Mouse (Mus musculus) cortical plate, adult 2 months (tissue): ENCODE results near the gene Lins1. TPM values are rescaled to one million over a fixed set of nuclear protein-coding genes. Genes with fewer than 3 reads are reported as not detected.

Experiments
- H3K27ac ChIP-seq: fragments of 200-500 bp; 2 replicates; pipeline ENCODE4 v1.5.1; 2012; ENCODE audit warnings: low read length, control low read depth, inconsistent platforms; ENCODE audit not compliant: insufficient read depth
- H3K4me1 ChIP-seq: fragments of 200-500 bp; 2 replicates; pipeline ENCODE4 v1.6.1; 2011; ENCODE audit warnings: low read length; ENCODE audit not compliant: control insufficient read depth, insufficient read depth
- H3K4me3 ChIP-seq: fragments of 200-500 bp; 2 replicates; pipeline ENCODE4 v1.5.1; 2011; ENCODE audit warnings: mild to moderate bottlenecking, low read length, control low read depth; ENCODE audit not compliant: insufficient read depth
- CTCF ChIP-seq: fragments of 200-500 bp; IDR thresholded peaks from 2 replicates; pipeline ENCODE4 v1.5.1; 2011; ENCODE audit warnings: mild to moderate bottlenecking, control low read depth, low read length; ENCODE audit not compliant: insufficient read depth; ENCODE audit errors: extremely low read depth
- POLR2A ChIP-seq: fragments of 200-500 bp; IDR thresholded peaks from 2 replicates; pipeline ENCODE4 v1.6.1; 2011; ENCODE audit warnings: mild to moderate bottlenecking, low read length, control low read depth; ENCODE audit not compliant: insufficient read depth; ENCODE audit errors: extremely low read depth
- polyA plus RNA-seq: library from polyadenylated mRNA; depleted of rRNA; stranded (reverse); fragments of >200 nt; gene quantifications from 2 replicates; pipeline ENCODE4 v1.2.3, GENCODE M21; 2012; rRNA removed

Lins1 gene
- polyA plus RNA-seq, 1 experiment: 10.3 TPM

DNA sequence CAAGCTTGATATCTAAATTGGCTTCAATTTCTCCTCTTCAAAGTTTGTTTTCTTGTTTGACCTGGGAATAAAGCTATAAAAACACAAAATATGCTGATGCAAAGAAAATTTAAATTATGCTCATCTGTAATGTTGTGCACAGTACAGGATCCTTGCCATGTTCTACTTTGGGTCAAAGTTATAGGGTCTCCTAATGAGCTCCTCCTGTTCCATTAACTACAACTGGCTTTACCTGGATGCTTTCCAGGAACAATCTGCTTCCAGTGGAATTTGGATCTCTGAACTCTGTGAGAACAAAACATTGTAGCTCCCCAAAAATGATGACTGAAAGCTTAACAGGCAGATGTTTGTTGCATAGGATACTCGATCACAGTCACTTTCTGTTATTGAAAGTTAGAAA is 60.3 kb downstream of the Lins1 start:
- TF ChIP-seq POLR2A: no peak
- TF ChIP-seq CTCF: no peak
- no peak overlapping the region for H3K4me3 ChIP-seq
- H3K27ac ChIP-seq: no peak overlapping the region
- no peaks in the 10 kb centered on the region for H3K4me1 ChIP-seq

DNA sequence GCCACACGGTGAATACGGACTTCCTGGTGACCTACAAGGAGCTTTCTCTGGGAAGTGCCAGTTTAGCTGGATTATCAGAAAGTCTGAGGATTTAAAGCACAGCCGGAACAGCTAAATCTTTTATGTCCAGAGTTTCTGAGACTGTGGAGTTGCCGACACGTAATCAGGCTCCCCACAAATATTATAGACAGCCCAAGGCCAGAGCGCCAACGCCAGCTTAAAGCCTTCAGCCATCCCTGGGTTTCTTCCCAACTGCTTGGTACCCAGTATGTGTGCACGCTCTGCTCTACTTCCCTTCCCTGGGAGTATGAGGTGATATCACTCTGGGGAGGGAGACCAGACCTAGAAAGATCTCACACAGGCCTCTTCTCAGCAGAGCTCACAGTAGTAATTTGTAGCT is 64.1 kb downstream of the Lins1 start:
- H3K4me1 ChIP-seq: no peaks in the 10 kb centered on the region
- H3K27ac ChIP-seq: no peak overlapping the region
- no peak overlapping the region for H3K4me3 ChIP-seq
- TF ChIP-seq POLR2A (no peak), CTCF (no peak)

DNA sequence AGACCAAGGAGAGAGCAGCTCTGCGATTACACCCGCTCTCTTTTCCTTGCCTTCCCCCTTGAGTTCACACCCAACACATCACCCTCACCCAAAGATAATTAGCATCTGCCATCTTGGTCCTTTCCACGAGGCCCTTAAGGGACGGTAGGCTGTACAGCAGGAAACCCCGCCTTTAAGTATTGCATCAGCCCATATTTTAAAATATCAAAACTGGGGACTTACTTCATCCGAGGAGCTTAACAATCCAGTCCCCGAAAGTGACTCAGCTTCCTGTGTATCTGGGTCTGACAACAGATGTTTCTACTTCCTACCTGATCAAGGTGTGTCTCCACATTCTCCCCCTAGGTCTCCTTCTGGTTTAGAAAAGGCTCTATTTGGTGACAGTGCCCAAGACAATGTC is 65.9 kb downstream of the Lins1 start:
- Histone ChIP-seq H3K27ac (no peak overlapping the region), H3K4me1 (no peaks in the 10 kb centered on the region), H3K4me3 (no peak overlapping the region)
- TF ChIP-seq CTCF: no peak

Other genes starting within 250 kb of the Lins1 start
- gene Asb7, start 293 bp upstream of the Lins1 start, polyA plus RNA-seq: 9.2 and 9.7 TPM in 2 replicates
- gene Cers3, start 53.6 kb downstream of the Lins1 start, polyA plus RNA-seq: 0.25 and 0.58 TPM in 2 replicates
- 3.9 and 4.2 TPM in 2 replicates for gene Adamts17, start 149.8 kb downstream of the Lins1 start, polyA plus RNA-seq